In genomic region chrX:13469160-13470116, GRCm38 (mm10) we compare ENCODE assay signal across 8 mouse cellular contexts. TPM values are rescaled to one million over a fixed set of nuclear protein-coding genes. Genes with fewer than 3 reads are reported as not detected.
A peak's percentile ranks its signal among the peaks of the same experiment; 100 is the strongest.
DNase-seq lines count a peak whose midpoint lies in the region; ATAC-seq lines count a peak whose summit lies in the region.
"Had no signal": no experiment of that assay in that cellular context is flagged by ENCODE, and none has a peak within 500 bp of the region (broad histone marks: within the 10 kb centered on the region; RNA-seq: fewer than 3 reads in every experiment).

No protein-coding gene starts in this region.

- 75% methylated on average over 9 of the region's 9 CpGs for WGBS in midbrain, embryonic 13.5 days

- no peak for ATAC-seq in midbrain, embryonic 13.5 days

- peak; percentile 48 to 58 for DNase-seq in right cerebral cortex, adult 2 months (ENCODE audit: low spot score in 2 of 2)
- no peak for DNase-seq in right cerebral cortex, postnatal 4 days
- peak; percentile 53 to 76 for DNase-seq in cerebellum, postnatal 36 days
- DNase-seq in heart, postnatal 4 days = peak; percentile 69
- DNase-seq in left cerebral cortex, postnatal 25 days (ENCODE audit: low spot score in 2 of 2) = peak; percentile 53 to 82
- DNase-seq in testis, postnatal 14 days (ENCODE audit: low spot score) = peak; percentile 11

- H3K4me1 ChIP-seq in midbrain, embryonic 13.5 days (replicated peaks) = no peaks in the 10 kb centered on the region

- H3K4me2 ChIP-seq in midbrain, embryonic 13.5 days (replicated peaks) = no peak overlapping the region

- no peak overlapping the region for H3K4me3 ChIP-seq in midbrain, embryonic 13.5 days (replicated peaks)

- no peaks in the 10 kb centered on the region for H3K36me3 ChIP-seq in midbrain, embryonic 13.5 days

- H3K9me3 ChIP-seq in midbrain, embryonic 13.5 days = no peaks in the 10 kb centered on the region

- no peaks in the 10 kb centered on the region; the same call in 1 of the 2 replicates for H3K27me3 ChIP-seq in midbrain, embryonic 13.5 days

- H3K27ac ChIP-seq in midbrain, embryonic 13.5 days = no peak overlapping the region
- H3K27ac ChIP-seq: liver, embryonic 14.5 days had no signal

- H3K9ac ChIP-seq in midbrain, embryonic 13.5 days (replicated peaks) = no peak overlapping the region
- H3K9ac ChIP-seq: liver, embryonic 14.5 days had no signal

- intact Hi-C loops in left cerebral cortex, postnatal 25 days (cut with DNase I) = loop anchor here (5.0 kb wide), 1 partner anchor 43 kb away; no protein-coding TSS in a partner anchor

RNA-seq across cellular contexts. Expression of gene Nyx, which starts 3.5 kb away (rescaled TPM):
- under 1 TPM; 0.14 to 0.24 TPM for total RNA-seq in heart, postnatal 4 days (2021)
- total RNA-seq in left cerebral cortex, postnatal 25 days (2021) = under 1 TPM; 0.23 to 0.55 TPM
- 0.10 and 0.16 TPM in 2 replicates for polyA plus RNA-seq in midbrain, embryonic 13.5 days (2015; fragmentation: Nextera tagmentation; extraction: Ambion mirVana)
